8 mouse cellular contexts compared by ENCODE assay signal in genomic region chr2:11778087-11778823, GRCm38 (mm10). TPM values are rescaled to one million over a fixed set of nuclear protein-coding genes. Genes with fewer than 3 reads are reported as not detected.
A peak's percentile ranks its signal among the peaks of the same experiment; 100 is the strongest.
DNase-seq lines count a peak whose midpoint lies in the region; ATAC-seq lines count a peak whose summit lies in the region.

No protein-coding gene starts in this region.

- peak; percentile 87 for ATAC-seq in forebrain, embryonic 14.5 days
- peak; percentile 93 for ATAC-seq in neural tube, embryonic 15.5 days (ENCODE audit: low FRiP score)

- H3K9ac ChIP-seq in forebrain, embryonic 14.5 days (ENCODE audit: low read length) = peak overlapping the region; percentile 81
- H3K9ac ChIP-seq in neural tube, embryonic 15.5 days (replicated peaks) = peak overlapping the region; percentile 94

- no peaks in the 10 kb centered on the region for H3K27me3 ChIP-seq in forebrain, embryonic 14.5 days (replicated peaks; ENCODE audit: control insufficient read depth, insufficient read depth, low read length)
- no peaks in the 10 kb centered on the region for H3K27me3 ChIP-seq in neural tube, embryonic 15.5 days (replicated peaks)

- DNase-seq in ES-CJ7 (ENCODE audit: low read depth, low spot score) = peak; percentile 89
- DNase-seq in cerebellum, adult 11 months = peak; percentile 77
- peak; percentile 94 for DNase-seq in forebrain, embryonic 14.5 days (ENCODE audit: low spot score)
- DNase-seq in heart, postnatal 14 days = peak; percentile 82 to 85
- peak; percentile 81 for DNase-seq in layer of hippocampus, adult 11-12 months (ENCODE audit: low spot score)
- peak; percentile 83 to 85 for DNase-seq in lung, adult 18-20 months
- DNase-seq in testis, postnatal 14 days (ENCODE audit: low spot score) = peak; percentile 81

- peaks cover 27% of the 10 kb centered on the region for H3K36me3 ChIP-seq in forebrain, embryonic 14.5 days (ENCODE audit: control insufficient read depth, insufficient read depth, low read length)
- peaks cover 30% of the 10 kb centered on the region for H3K36me3 ChIP-seq in neural tube, embryonic 15.5 days

- no peaks in the 10 kb centered on the region for H3K9me3 ChIP-seq in forebrain, embryonic 14.5 days (replicated peaks; ENCODE audit: control insufficient read depth, low read length)
- no peaks in the 10 kb centered on the region for H3K9me3 ChIP-seq in neural tube, embryonic 15.5 days (replicated peaks)

- H3K4me2 ChIP-seq in forebrain, embryonic 14.5 days (ENCODE audit: low read length) = peak overlapping the region; percentile 89
- peak overlapping the region; percentile 72 for H3K4me2 ChIP-seq in neural tube, embryonic 15.5 days

- intact Hi-C loops in heart, postnatal 14 days (cut with DNase I) = loop anchor here (5.0 kb wide), 2 partner anchors 71 to 176 kb away; partner anchors contain the start of genes Il15ra and Rbm17

- peak overlapping the region; percentile 93 for H3K27ac ChIP-seq in forebrain, embryonic 14.5 days (ENCODE audit: low read depth, low read length)
- peak overlapping the region; percentile 98 for H3K27ac ChIP-seq in neural tube, embryonic 15.5 days (replicated peaks)

- under 1% methylated on average over 43 of the region's 43 CpGs for WGBS in forebrain, embryonic 14.5 days
- WGBS in neural tube, embryonic 15.5 days = under 1% methylated on average over 43 of the region's 43 CpGs

- peak overlapping the region; percentile 84 for H3K4me3 ChIP-seq in forebrain, embryonic 14.5 days (ENCODE audit: low read depth, low read length)
- peak overlapping the region; percentile 86 for H3K4me3 ChIP-seq in neural tube, embryonic 15.5 days (replicated peaks)

- peaks cover 17% of the 10 kb centered on the region for H3K4me1 ChIP-seq in forebrain, embryonic 14.5 days (ENCODE audit: control insufficient read depth, insufficient read depth, low read length)
- peaks cover 54% of the 10 kb centered on the region for H3K4me1 ChIP-seq in neural tube, embryonic 15.5 days

RNA-seq across cellular contexts. Expression of gene Ankrd16, which starts 0.6 kb away (rescaled TPM):
- polyA plus RNA-seq in forebrain, embryonic 14.5 days (2014; fragmentation: Nextera tagmentation; extraction: Ambion mirVana) = 23.7 and 24.8 TPM in 2 replicates
- total RNA-seq in heart, postnatal 14 days (2021) = 10 to 100 TPM; 24.7 to 30.1 TPM
- polyA plus RNA-seq in neural tube, embryonic 15.5 days (2015; fragmentation: Nextera tagmentation; extraction: Ambion mirVana) = 38.8 and 39.8 TPM in 2 replicates

RNA-seq across cellular contexts. Expression of gene Fbh1, which starts 0.9 kb away (rescaled TPM):
- polyA plus RNA-seq in forebrain, embryonic 14.5 days (2014; fragmentation: Nextera tagmentation; extraction: Ambion mirVana) = 119 and 137 TPM in 2 replicates
- total RNA-seq in heart, postnatal 14 days (2021) = 10 to 100 TPM; 72.5 to 84.1 TPM
- 119 TPM in 2 replicates for polyA plus RNA-seq in neural tube, embryonic 15.5 days (2015; fragmentation: Nextera tagmentation; extraction: Ambion mirVana)

Comparison
In these comparisons a context has a peak if more than half of its experiments do, and no peak if none do; other contexts are left out.
1. Peak in every context shown above with its lines: DNase-seq, ATAC-seq, H3K4me3 ChIP-seq and H3K27ac ChIP-seq.